Mouse (Mus musculus) MEL (cell line): ENCODE results near the gene Zfp683. TPM values are rescaled to one million over a fixed set of nuclear protein-coding genes. Genes with fewer than 3 reads are reported as not detected.
A peak's percentile ranks its signal among the peaks of the same experiment; 100 is the strongest.

Experiments
- DNase-seq: peaks from one replicate; pipeline ENCODE4 v3.0.0; 2011; ENCODE audit warnings: low read depth, low spot score
- H3K27ac ChIP-seq: 2 replicates; pipeline ENCODE4 v1.5.1; 2012; ENCODE audit warnings: low read depth, mild to moderate bottlenecking, control low read depth, low read length, moderate library complexity; ENCODE audit not compliant: control insufficient read depth
- H3K27me3 ChIP-seq, 2 experiments: fragments of 150-350 bp in 1 of 2; sonication (generic) in 1 of 2; 2 replicates each; pipeline ENCODE4 v1.6.1; 2012; ENCODE audit warnings: low read length in 2 of 2, mild to moderate bottlenecking in 2 of 2, improper control_type of control experiment in 1 of 2, moderate library complexity in 1 of 2; ENCODE audit not compliant: insufficient read depth in 2 of 2, control insufficient read depth in 1 of 2
- H3K36me3 ChIP-seq, 2 experiments: 2 replicates each; pipeline ENCODE4 v1.6.1; 2012 to 2014; ENCODE audit warnings: low read length in 2 of 2, improper control_type of control experiment in 1 of 2, inconsistent platforms in 1 of 2, mild to moderate bottlenecking in 1 of 2; ENCODE audit not compliant: insufficient read depth in 2 of 2, control insufficient read depth in 1 of 2
- H3K4me1 ChIP-seq, 2 experiments: fragments of 150-350 bp in 1 of 2; sonication (generic) in 1 of 2; 2 replicates each; pipeline ENCODE4 v1.6.1; 2012; ENCODE audit warnings: low read length in 2 of 2, improper control_type of control experiment in 1 of 2, mild to moderate bottlenecking in 1 of 2; ENCODE audit not compliant: insufficient read depth in 2 of 2, control insufficient read depth in 1 of 2
- H3K4me3 ChIP-seq, 2 experiments: fragments of 150-350 bp in 1 of 2; sonication (generic) in 1 of 2; 2 replicates each; pipeline ENCODE4 v1.5.1; 2012; ENCODE audit warnings: low read depth in 2 of 2, low read length in 2 of 2, mild to moderate bottlenecking in 2 of 2, moderate library complexity in 2 of 2, control low read depth in 1 of 2, improper control_type of control experiment in 1 of 2; ENCODE audit not compliant: control insufficient read depth in 1 of 2, insufficient read depth in 1 of 2
- H3K79me2 ChIP-seq: 2 replicates; pipeline ENCODE4 v1.6.1; 2012; ENCODE audit warnings: mild to moderate bottlenecking, low read length, moderate library complexity; ENCODE audit not compliant: control insufficient read depth, poor library complexity, insufficient read depth
- H3K9ac ChIP-seq: 2 replicates; pipeline ENCODE4 v1.6.1; 2012; ENCODE audit warnings: low read depth, mild to moderate bottlenecking, control low read depth, low read length, moderate library complexity; ENCODE audit not compliant: control insufficient read depth, poor library complexity, severe bottlenecking
- H3K9me3 ChIP-seq: fragments of 150-350 bp; sonication (generic); replicated peaks from 2 replicates; pipeline ENCODE4 v1.6.1; 2012; ENCODE audit warnings: mild to moderate bottlenecking, low read length, improper control_type of control experiment, moderate library complexity; ENCODE audit not compliant: insufficient read depth
- CHD2 ChIP-seq: IDR thresholded peaks from 2 replicates; pipeline ENCODE4 v1.6.1; 2011; ENCODE audit warnings: low read length, improper control_type of control experiment
- CTCF ChIP-seq, 3 experiments: IDR thresholded peaks in 2 of 3; conservative IDR thresholded peaks in 1 of 3; 2 replicates each; pipeline ENCODE4 v1.5.1; 2011 to 2012; ENCODE audit warnings: low read length in 3 of 3, low read depth in 2 of 3, mild to moderate bottlenecking in 2 of 3, improper control_type of control experiment in 1 of 3, inconsistent platforms in 1 of 3, mixed read lengths in 1 of 3, moderate library complexity in 1 of 3; ENCODE audit not compliant: control insufficient read depth in 1 of 3, insufficient read depth in 1 of 3, poor library complexity in 1 of 3, severe bottlenecking in 1 of 3
- GABPA ChIP-seq: IDR thresholded peaks from 2 replicates; pipeline ENCODE4 v1.6.1; 2012; ENCODE audit warnings: low read depth, mild to moderate bottlenecking, inconsistent platforms, low read length, improper control_type of control experiment, moderate library complexity
- KAT2A ChIP-seq: conservative IDR thresholded peaks from 2 replicates; pipeline ENCODE4 v1.6.1; 2012; ENCODE audit warnings: low read depth, low read length, improper control_type of control experiment, inconsistent platforms
- MAX ChIP-seq: IDR thresholded peaks from 2 replicates; pipeline ENCODE4 v1.6.1; 2011; ENCODE audit warnings: low read length, improper control_type of control experiment
- MXI1 ChIP-seq: IDR thresholded peaks from 2 replicates; pipeline ENCODE4 v1.6.1; 2011; ENCODE audit warnings: mild to moderate bottlenecking, low read depth, low read length, improper control_type of control experiment
- MYC ChIP-seq: IDR thresholded peaks from 2 replicates; pipeline ENCODE4 v1.6.1; 2011; ENCODE audit warnings: low read depth, mild to moderate bottlenecking, low read length, improper control_type of control experiment, moderate library complexity
- NELFE ChIP-seq: IDR thresholded peaks from 2 replicates; pipeline ENCODE4 v1.6.1; 2011; ENCODE audit warnings: low read depth, low read length, improper control_type of control experiment
- NRF1 ChIP-seq: IDR thresholded peaks from 2 replicates; pipeline ENCODE4 v1.6.1; 2014; ENCODE audit warnings: low read depth, mild to moderate bottlenecking, inconsistent platforms, low read length, improper control_type of control experiment, moderate library complexity; ENCODE audit not compliant: poor library complexity, insufficient read depth, severe bottlenecking
- POLR2A ChIP-seq, 2 experiments: IDR thresholded peaks; 2 replicates each; pipeline ENCODE4 v1.6.1; 2011 to 2012; ENCODE audit warnings: low read length in 2 of 2, mild to moderate bottlenecking in 2 of 2, control low read depth in 1 of 2, improper control_type of control experiment in 1 of 2, low read depth in 1 of 2, moderate library complexity in 1 of 2; ENCODE audit not compliant: control insufficient read depth in 1 of 2, insufficient read depth in 1 of 2, poor library complexity in 1 of 2
- RAD21 ChIP-seq: IDR thresholded peaks from 2 replicates; pipeline ENCODE4 v1.6.1; 2011; ENCODE audit warnings: mild to moderate bottlenecking, low read depth, low read length, improper control_type of control experiment
- SIN3A ChIP-seq: IDR thresholded peaks from 2 replicates; pipeline ENCODE4 v1.6.1; 2012; ENCODE audit warnings: low read length, improper control_type of control experiment, inconsistent platforms
- SMC3 ChIP-seq: IDR thresholded peaks from 2 replicates; pipeline ENCODE4 v1.6.1; 2011; ENCODE audit warnings: low read depth, low read length, improper control_type of control experiment
- TBP ChIP-seq: IDR thresholded peaks from 2 replicates; pipeline ENCODE4 v1.8.0; 2011; ENCODE audit warnings: low read depth, low read length, improper control_type of control experiment
- TCF12 ChIP-seq: IDR thresholded peaks from 2 replicates; pipeline ENCODE4 v1.6.1; 2014; ENCODE audit warnings: low read depth, mild to moderate bottlenecking, inconsistent platforms, low read length, improper control_type of control experiment, moderate library complexity
- USF1 ChIP-seq: IDR thresholded peaks from 2 replicates; pipeline ENCODE4 v1.6.1; 2014; ENCODE audit warnings: low read depth, mild to moderate bottlenecking, inconsistent platforms, low read length, improper control_type of control experiment, moderate library complexity
- ZC3H11A ChIP-seq: IDR thresholded peaks from 2 replicates; pipeline ENCODE4 v1.6.1; 2012; ENCODE audit warnings: low read depth, mild to moderate bottlenecking, inconsistent platforms, low read length, improper control_type of control experiment
- ZKSCAN1 ChIP-seq: IDR thresholded peaks from 2 replicates; pipeline ENCODE4 v1.6.1; 2012; ENCODE audit warnings: low read depth, mild to moderate bottlenecking, inconsistent platforms, low read length, improper control_type of control experiment, moderate library complexity
- ZMIZ1 ChIP-seq: IDR thresholded peaks from 2 replicates; pipeline ENCODE4 v1.6.1; 2012; ENCODE audit warnings: low read depth, mild to moderate bottlenecking, inconsistent platforms, low read length, improper control_type of control experiment, moderate library complexity
- polyA plus RNA-seq, 2 experiments: library from polyadenylated mRNA; stranded (reverse) in 1 of 2; unstranded in 1 of 2; fragments of >175 nt in 1 of 2; fragments of >200 nt in 1 of 2; gene quantifications; 2 replicates each; pipeline versions ENCODE4 v1.2.1 to v1.2.4; 2012; ENCODE audit warnings: low replicate concordance in 2 of 2, low read depth in 1 of 2; ENCODE audit not compliant: insufficient read length in 2 of 2, insufficient read depth in 1 of 2, missing spikeins in 1 of 2
- total RNA-seq: library from RNA; depleted of rRNA; stranded (reverse); fragments of 300-350 nt; gene quantifications from 2 replicates; pipeline ENCODE4 v1.2.3, GENCODE M21; 2012

Gene Zfp683
- total and polyA plus RNA-seq, 3 experiments = not detected

DNA sequence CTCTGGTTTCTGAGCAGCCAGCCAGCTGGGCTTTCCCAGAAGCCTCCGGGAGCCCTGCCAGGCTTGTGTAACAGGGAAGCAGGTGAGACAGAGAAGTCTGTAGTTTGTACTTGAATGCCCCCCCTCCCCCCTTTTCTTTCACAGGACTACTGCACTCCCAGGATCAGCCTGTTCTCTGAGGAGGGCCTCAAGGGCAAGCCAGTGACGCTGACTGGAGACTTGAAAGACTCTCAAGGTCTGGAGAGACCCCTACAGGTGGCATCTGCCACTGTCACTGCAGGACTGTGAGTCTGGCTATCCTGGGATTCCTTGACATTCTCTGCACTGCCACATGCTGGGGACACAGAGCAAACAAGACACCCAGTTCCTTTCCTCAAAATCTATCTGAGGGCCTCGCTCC is 25.1 kb downstream of the Zfp683 start:
- 0 out of 4 replicates have a peak, but pooled peaks cover 0 to 2% of the 10 kb centered on the region in 2 experiments for H3K36me3 ChIP-seq
- H3K79me2 ChIP-seq = no peaks in the 10 kb centered on the region
- H3K9ac ChIP-seq = no peak overlapping the region
- no peaks in the 10 kb centered on the region for H3K27me3 ChIP-seq
- no peaks in the 10 kb centered on the region for H3K9me3 ChIP-seq
- TF ChIP-seq SMC3 (peak; percentile 77), RAD21 (peak; percentile 74), MAX (no peak), KAT2A (no peak), CTCF (IDR thresholded peaks at IDR 0.05 in 2 of 3, conservative IDR thresholded peaks at IDR 0.05 in 1 of 3; ENCODE audit: control insufficient read depth in 1 of 3, insufficient read depth in 1 of 3, low read depth in 2 of 3, low read length in 3 of 3, poor library complexity in 1 of 3, severe bottlenecking in 1 of 3) (peak; percentile 59 to 77 (median 67)), ZC3H11A (peak; percentile 57)
- no peak overlapping the region for H3K4me3 ChIP-seq
- peak; percentile 77 for DNase-seq
- no peak overlapping the region for H3K27ac ChIP-seq
- H3K4me1 ChIP-seq = peaks cover 2 to 9% of the 10 kb centered on the region in 2 experiments; a peak in 2 of 4 replicates

DNA sequence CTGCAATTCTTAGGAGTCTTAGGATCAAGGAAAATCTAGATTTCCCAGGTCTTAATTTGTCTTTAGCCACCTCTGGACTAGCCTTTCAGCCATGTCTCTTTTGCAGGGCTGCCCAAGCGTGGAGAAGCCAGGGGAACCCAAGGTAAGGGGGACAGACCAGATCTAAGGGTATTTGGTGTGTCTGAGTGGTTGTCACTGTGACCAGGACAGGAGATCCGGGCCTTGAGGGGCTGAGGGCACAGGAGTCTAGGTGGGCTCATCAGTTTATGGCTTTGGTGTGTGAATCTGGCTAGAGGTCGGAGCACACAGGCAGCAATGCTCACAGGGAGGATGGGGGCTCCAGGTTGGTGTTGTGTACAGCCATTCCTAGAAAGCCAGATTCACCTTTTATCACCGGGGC is 27.0 kb downstream of the Zfp683 start:
- Histone ChIP-seq H3K9ac (no peak overlapping the region), H3K79me2 (no peaks in the 10 kb centered on the region), H3K9me3 (no peaks in the 10 kb centered on the region), H3K27me3 (no peaks in the 10 kb centered on the region), H3K27ac (no peak overlapping the region), H3K36me3 (0 out of 4 replicates have a peak, but pooled peaks cover 0 to 2% of the 10 kb centered on the region in 2 experiments), H3K4me1 (peaks cover 2 to 9% of the 10 kb centered on the region in 2 experiments; a peak in 2 of 4 replicates), H3K4me3 (no peak overlapping the region)
- TF ChIP-seq TCF12 (no peak), RAD21 (no peak), MAX (no peak), ZMIZ1 (no peak), GABPA (no peak), TBP (no peak), ZKSCAN1 (no peak)
- no peak for DNase-seq

- DNase-seq = peak; percentile 92
- Histone ChIP-seq H3K9me3 (no peaks in the 10 kb centered on the region), H3K36me3 (0 out of 4 replicates have a peak, but pooled peaks cover 0 to 2% of the 10 kb centered on the region in 2 experiments), H3K27ac (no peak overlapping the region), H3K4me3 (peak overlapping the region; percentile 55 to 66), H3K27me3 (no peaks in the 10 kb centered on the region), H3K79me2 (no peaks in the 10 kb centered on the region), H3K9ac (peak overlapping the region; percentile 52), H3K4me1 (peaks cover 2 to 9% of the 10 kb centered on the region in 2 experiments; a peak in 2 of 4 replicates)
- TF ChIP-seq USF1 (peak; percentile 67), MAX (peak; percentile 94), TBP (0 out of 2 replicates have a peak, but pooled peaks have one; percentile 13), NRF1 (no peak; the same call in 1 of the 2 replicates), CHD2 (no peak), MXI1 (peak; percentile 96), NELFE (peak; percentile 50), TCF12 (0 out of 2 replicates have a peak, but pooled peaks have one; percentile 10), SIN3A (peak; percentile 70), POLR2A (IDR thresholded peaks at IDR 0.05; ENCODE audit: control insufficient read depth in 1 of 2, insufficient read depth in 1 of 2, low read depth in 1 of 2, low read length in 2 of 2, poor library complexity in 1 of 2) (peak in 1 of 2 experiments; percentile 75; a peak in 2 of 4 replicates), MYC (peak; percentile 88; the same call in 1 of the 2 replicates)
Observed at GRCm38 (mm10) chr4:134081730-134082386, 28.2 kb downstream of the Zfp683 start.
